Mouse (Mus musculus) myocyte (in vitro differentiated cells): ENCODE measurements around the gene Ankrd42. TPM values are rescaled to one million over a fixed set of nuclear protein-coding genes. Genes with fewer than 3 reads are reported as not detected.

Experiments used
- H3K27me3 ChIP-seq: one replicate; pipeline ENCODE4 v1.6.1; 2011; ENCODE audit not compliant: control insufficient read depth, insufficient read depth, insufficient read length
- H3K36me3 ChIP-seq: one replicate; pipeline ENCODE4 v1.6.1; 2011; ENCODE audit not compliant: control insufficient read depth, insufficient read depth
- H3K4me2 ChIP-seq: one replicate; pipeline ENCODE4 v1.6.1; 2011; ENCODE audit warnings: low read depth, control low read depth
- H3K4me3 ChIP-seq: one replicate; pipeline ENCODE4 v1.5.1; 2011; ENCODE audit warnings: mild to moderate bottlenecking, control low read depth, moderate library complexity
- H3K79me2 ChIP-seq: one replicate; pipeline ENCODE4 v1.6.1; 2011; ENCODE audit not compliant: control insufficient read depth, insufficient read depth
- H3ac ChIP-seq: one replicate; pipeline ENCODE4 v1.6.1; 2011; ENCODE audit not compliant: control insufficient read depth, insufficient read length
- CEBPB ChIP-seq: IDR thresholded peaks from 2 replicates; pipeline ENCODE4 v1.6.1; 2011; ENCODE audit warnings: mild to moderate bottlenecking, moderate library complexity; ENCODE audit not compliant: poor library complexity, insufficient read depth, severe bottlenecking
- E2F4 ChIP-seq: IDR thresholded peaks from one replicate; pipeline ENCODE4 v1.6.1; 2011; ENCODE audit warnings: mild to moderate bottlenecking, control low read depth, moderate library complexity; ENCODE audit not compliant: insufficient read depth
- MAX ChIP-seq: IDR thresholded peaks from one replicate; pipeline ENCODE4 v1.6.1; 2011; ENCODE audit warnings: low read depth, mild to moderate bottlenecking, control low read depth
- MYOD1 ChIP-seq, 3 experiments: IDR thresholded peaks; one replicate each; pipeline ENCODE4 v1.6.1; 2011; ENCODE audit warnings: control low read depth in 2 of 3, low read depth in 2 of 3, mild to moderate bottlenecking in 2 of 3, moderate library complexity in 1 of 3; ENCODE audit not compliant: insufficient read length in 2 of 3, control insufficient read depth in 1 of 3
- MYOG ChIP-seq, 3 experiments: IDR thresholded peaks; one replicate each; pipeline ENCODE4 v1.6.1; 2011; ENCODE audit warnings: control low read depth in 2 of 3, low read depth in 2 of 3, mild to moderate bottlenecking in 2 of 3; ENCODE audit not compliant: insufficient read length in 2 of 3, control insufficient read depth in 1 of 3, insufficient read depth in 1 of 3
- POLR2A ChIP-seq: IDR thresholded peaks from one replicate; pipeline ENCODE4 v1.6.1; 2011; ENCODE audit warnings: low read depth, mild to moderate bottlenecking, control low read depth, moderate library complexity; ENCODE audit not compliant: insufficient read length
- POLR2AphosphoS2 ChIP-seq: IDR thresholded peaks from one replicate; pipeline ENCODE4 v1.6.1; 2011; ENCODE audit warnings: low read depth, control low read depth; ENCODE audit not compliant: insufficient read length
- REST ChIP-seq: IDR thresholded peaks from one replicate; pipeline ENCODE4 v1.6.1; 2011; ENCODE audit warnings: mild to moderate bottlenecking, control low read depth, moderate library complexity; ENCODE audit not compliant: insufficient read depth, insufficient read length
- SRF ChIP-seq: IDR thresholded peaks from one replicate; pipeline ENCODE4 v1.6.1; 2011; ENCODE audit warnings: low read depth; ENCODE audit not compliant: control insufficient read depth, insufficient read length
- TCF12 ChIP-seq: IDR thresholded peaks from one replicate; pipeline ENCODE4 v1.6.1; 2011; ENCODE audit warnings: mild to moderate bottlenecking, control low read depth; ENCODE audit not compliant: poor library complexity, insufficient read depth, severe bottlenecking
- TCF3 ChIP-seq: IDR thresholded peaks from one replicate; pipeline ENCODE4 v1.6.1; 2011; ENCODE audit warnings: low read depth, control low read depth; ENCODE audit not compliant: insufficient read length
- USF1 ChIP-seq: IDR thresholded peaks from one replicate; pipeline ENCODE4 v1.6.1; 2011; ENCODE audit warnings: low read depth, mild to moderate bottlenecking, control low read depth, moderate library complexity
- polyA plus RNA-seq: library from polyadenylated mRNA; unstranded; fragments of >200 nt; fragmentation: generic; extraction: Trizol; gene quantifications from one replicate; pipeline ENCODE4 v1.2.1, GENCODE M21; 2012; ENCODE audit warnings: missing spikeins

Ankrd42 gene
- polyA plus RNA-seq, 1 experiment: 0.74 TPM

- Histone ChIP-seq H3K4me2 (no peak overlapping the region), H3K27me3 (no peaks in the 10 kb centered on the region), H3ac (no peak overlapping the region), H3K36me3 (no peaks in the 10 kb centered on the region), H3K4me3 (no peak overlapping the region), H3K79me2 (no peaks in the 10 kb centered on the region)
- TF ChIP-seq TCF12: no peak
- no peak for TF ChIP-seq E2F4
- no peak for TF ChIP-seq POLR2A
- no peak for TF ChIP-seq USF1
- TF ChIP-seq MAX: no peak
- TF ChIP-seq POLR2AphosphoS2: no peak
- no peak for TF ChIP-seq TCF3
- no peak for TF ChIP-seq SRF
- TF ChIP-seq MYOD1 (IDR thresholded peaks at IDR 0.05; ENCODE audit: control insufficient read depth in 1 of 3, insufficient read length in 2 of 3, low read depth in 2 of 3): no peak
- no peak for TF ChIP-seq MYOG (IDR thresholded peaks at IDR 0.05; ENCODE audit: control insufficient read depth in 1 of 3, insufficient read depth in 1 of 3, insufficient read length in 2 of 3, low read depth in 2 of 3)
- no peak for TF ChIP-seq CEBPB
- TF ChIP-seq REST: no peak
Observed at GRCm38 (mm10) chr7:92589986-92590385, 47.0 kb downstream of the Ankrd42 start.

- Histone ChIP-seq H3K27me3 (no peaks in the 10 kb centered on the region), H3K4me2 (no peak overlapping the region), H3K79me2 (no peaks in the 10 kb centered on the region), H3ac (no peak overlapping the region), H3K4me3 (no peak overlapping the region), H3K36me3 (no peaks in the 10 kb centered on the region)
- TF ChIP-seq CEBPB (no peak), MYOG (IDR thresholded peaks at IDR 0.05; ENCODE audit: control insufficient read depth in 1 of 3, insufficient read depth in 1 of 3, insufficient read length in 2 of 3, low read depth in 2 of 3) (no peak), USF1 (no peak), TCF12 (no peak), POLR2AphosphoS2 (no peak), SRF (no peak)
Observed at GRCm38 (mm10) chr7:92583567-92583966, 53.4 kb downstream of the Ankrd42 start.

GRCm38 (mm10) chr7:92580491-92581207 lies 56.3 kb downstream of the Ankrd42 start:
- no peak overlapping the region for H3K4me3 ChIP-seq
- no peaks in the 10 kb centered on the region for H3K79me2 ChIP-seq
- no peaks in the 10 kb centered on the region for H3K27me3 ChIP-seq
- H3K4me2 ChIP-seq: no peak overlapping the region
- no peak overlapping the region for H3ac ChIP-seq
- peaks cover 2% of the 10 kb centered on the region for H3K36me3 ChIP-seq
- no peak for TF ChIP-seq CEBPB
- TF ChIP-seq USF1: no peak
- no peak for TF ChIP-seq MAX
- TF ChIP-seq SRF: no peak
- no peak for TF ChIP-seq REST
- TF ChIP-seq POLR2A: no peak
- TF ChIP-seq MYOD1 (IDR thresholded peaks at IDR 0.05; ENCODE audit: control insufficient read depth in 1 of 3, insufficient read length in 2 of 3, low read depth in 2 of 3): no peak
- TF ChIP-seq MYOG (IDR thresholded peaks at IDR 0.05; ENCODE audit: control insufficient read depth in 1 of 3, insufficient read depth in 1 of 3, insufficient read length in 2 of 3, low read depth in 2 of 3): no peak
- TF ChIP-seq E2F4: no peak
- no peak for TF ChIP-seq TCF12

DNA sequence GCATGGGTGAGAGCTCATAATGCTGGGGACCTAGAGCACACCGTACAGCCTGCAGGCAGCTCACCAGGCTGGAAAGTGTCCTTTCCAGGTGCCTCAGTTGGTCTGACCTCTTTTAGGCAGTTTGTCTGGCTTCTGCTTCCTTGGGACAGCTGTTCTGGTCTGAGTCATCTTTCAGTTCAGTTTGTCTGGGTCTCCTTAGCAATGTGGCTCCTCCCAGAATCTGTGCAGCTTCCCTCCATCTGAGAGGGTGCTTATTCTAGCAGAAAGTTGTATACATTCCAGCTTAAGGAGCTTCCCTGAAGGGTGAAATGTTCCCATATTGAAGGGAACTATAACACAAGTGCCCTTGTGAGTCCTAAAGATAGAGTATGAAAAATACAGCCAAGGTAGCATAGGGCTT lies 70.2 kb downstream of the Ankrd42 start:
- Histone ChIP-seq H3ac (no peak overlapping the region), H3K27me3 (no peaks in the 10 kb centered on the region), H3K4me2 (no peak overlapping the region), H3K36me3 (peaks cover 11% of the 10 kb centered on the region), H3K79me2 (no peaks in the 10 kb centered on the region), H3K4me3 (no peak overlapping the region)
- TF ChIP-seq MYOG (IDR thresholded peaks at IDR 0.05; ENCODE audit: control insufficient read depth in 1 of 3, insufficient read depth in 1 of 3, insufficient read length in 2 of 3, low read depth in 2 of 3): no peak
- no peak for TF ChIP-seq TCF3
- TF ChIP-seq SRF: no peak
- no peak for TF ChIP-seq CEBPB
- no peak for TF ChIP-seq MAX
- TF ChIP-seq MYOD1 (IDR thresholded peaks at IDR 0.05; ENCODE audit: control insufficient read depth in 1 of 3, insufficient read length in 2 of 3, low read depth in 2 of 3): no peak
- no peak for TF ChIP-seq E2F4
- no peak for TF ChIP-seq USF1
- no peak for TF ChIP-seq REST
